Mouse (Mus musculus) midbrain, embryonic 16.5 days (tissue): Measurements from ENCODE around the gene Cpa2. TPM values are rescaled to one million over a fixed set of nuclear protein-coding genes. Genes with fewer than 3 reads are reported as not detected.

Experiments used
- ATAC-seq: fragments of 200-750 bp; cut with Nextera tagmentation; 2 replicates; pipeline ENCODE4 v1.8.0; 2017; ENCODE audit warnings: moderate TSS enrichment
- H3K27ac ChIP-seq: fragments of 300-500 bp; sonication (generic); 2 replicates; pipeline ENCODE4 v1.5.1; 2014; ENCODE audit warnings: mild to moderate bottlenecking, low read length, mixed read lengths
- H3K27me3 ChIP-seq: fragments of 300-500 bp; sonication (generic); 2 replicates; pipeline ENCODE4 v1.6.1; 2014; ENCODE audit warnings: low read depth, low read length, mixed read lengths; ENCODE audit not compliant: control insufficient read depth, insufficient read depth
- H3K36me3 ChIP-seq: fragments of 300-500 bp; sonication (generic); 2 replicates; pipeline ENCODE4 v1.6.1; 2014; ENCODE audit warnings: mild to moderate bottlenecking, low read length, moderate library complexity, mixed read lengths; ENCODE audit not compliant: control insufficient read depth, insufficient read depth
- H3K4me1 ChIP-seq: fragments of 300-500 bp; sonication (generic); 2 replicates; pipeline ENCODE4 v1.6.1; 2014; ENCODE audit warnings: mild to moderate bottlenecking, low read length, mixed read lengths; ENCODE audit not compliant: control insufficient read depth, insufficient read depth
- H3K4me2 ChIP-seq: fragments of 300-500 bp; sonication (generic); 2 replicates; pipeline ENCODE4 v1.6.1; 2014; ENCODE audit warnings: mild to moderate bottlenecking, low read length, mixed read lengths
- H3K4me3 ChIP-seq: fragments of 300-500 bp; sonication (generic); 2 replicates; pipeline ENCODE4 v1.5.1; 2014; ENCODE audit warnings: low read depth, mild to moderate bottlenecking, low read length, moderate library complexity, mixed read lengths
- H3K9ac ChIP-seq: fragments of 300-500 bp; sonication (generic); 2 replicates; pipeline ENCODE4 v1.6.1; 2014; ENCODE audit warnings: low read depth, low read length, mixed read lengths
- H3K9me3 ChIP-seq: fragments of 300-500 bp; sonication (generic); replicated peaks from 2 replicates; pipeline ENCODE4 v1.6.1; 2014; ENCODE audit warnings: mild to moderate bottlenecking, low read length, mixed read lengths; ENCODE audit not compliant: control insufficient read depth, poor library complexity, severe bottlenecking
- WGBS: fragments of 180-500 bp; shearing (Covaris S2); extraction: QIAGEN DNeasy Blood & Tissue Kit; methylation state at CpG from one replicate; pipeline ENCODE4 v1.1.7; 2014; 5-methylcytosine and 5-hydroxymethylcytosine counted together
- polyA plus RNA-seq: library from polyadenylated mRNA; unstranded; fragments of >200 nt; fragmentation: Nextera tagmentation; extraction: Ambion mirVana; gene quantifications from 2 replicates; pipeline ENCODE4 v1.2.1, GENCODE M21; 2015

The Cpa2 gene
- polyA plus RNA-seq, 1 experiment from 2014 or later, result 9.0 TPM

DNA sequence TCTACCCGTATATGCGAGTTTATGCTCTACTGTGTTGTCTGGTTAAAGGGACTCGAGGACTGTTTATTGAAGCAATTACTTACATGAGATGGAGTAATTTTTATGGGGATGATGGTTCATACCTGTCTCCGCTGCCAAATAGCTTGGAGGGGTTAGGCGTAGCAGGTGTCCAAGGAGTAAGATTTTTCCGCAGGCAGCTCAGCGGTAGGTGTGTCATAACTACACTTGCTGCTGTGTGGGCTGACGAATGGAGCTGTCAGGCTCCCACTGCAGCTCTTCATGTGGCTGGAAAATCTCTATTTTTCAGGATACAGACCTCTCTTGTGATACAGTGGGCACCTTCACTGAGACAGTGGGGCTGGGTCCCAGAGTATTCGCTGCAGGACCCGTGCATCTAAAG is 27.9 kb downstream of the Cpa2 start:
- WGBS, result 88% methylated on average over 10 of the region's 10 CpGs

DNA sequence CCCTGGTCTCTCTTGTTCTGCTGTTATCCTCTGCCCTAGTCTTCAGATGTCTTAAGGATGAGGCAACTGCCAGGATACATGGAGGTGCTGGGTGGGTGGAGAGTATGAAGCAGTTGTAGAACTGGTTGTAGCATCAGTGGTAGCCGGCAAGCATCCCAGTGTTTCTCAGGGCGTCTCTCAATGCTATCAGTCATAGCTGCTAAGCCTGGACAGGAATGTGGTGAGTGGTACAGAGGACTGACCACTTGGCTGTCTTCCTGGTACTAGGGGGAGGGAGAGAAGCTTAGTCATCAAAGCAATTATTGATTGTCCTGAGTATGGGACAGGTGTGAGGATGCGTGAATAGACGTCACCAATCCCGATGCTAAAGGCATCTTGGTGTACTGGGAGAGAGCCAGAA is 28.6 kb downstream of the Cpa2 start:
- WGBS, result 97% methylated on average over 5 of the region's 5 CpGs
- no peak overlapping the region for H3K27ac ChIP-seq

More for the DNA sequence above, 27.9 kb downstream of the Cpa2 start:
- no peak for ATAC-seq
- no peak overlapping the region for H3K4me2 ChIP-seq
- no peaks in the 10 kb centered on the region for H3K9me3 ChIP-seq
- no peak overlapping the region for H3K4me3 ChIP-seq
- H3K9ac ChIP-seq, result no peak overlapping the region
- no peak overlapping the region for H3K27ac ChIP-seq
- no peaks in the 10 kb centered on the region for H3K27me3 ChIP-seq
- peaks cover 14% of the 10 kb centered on the region for H3K4me1 ChIP-seq
- no peaks in the 10 kb centered on the region for H3K36me3 ChIP-seq

DNA sequence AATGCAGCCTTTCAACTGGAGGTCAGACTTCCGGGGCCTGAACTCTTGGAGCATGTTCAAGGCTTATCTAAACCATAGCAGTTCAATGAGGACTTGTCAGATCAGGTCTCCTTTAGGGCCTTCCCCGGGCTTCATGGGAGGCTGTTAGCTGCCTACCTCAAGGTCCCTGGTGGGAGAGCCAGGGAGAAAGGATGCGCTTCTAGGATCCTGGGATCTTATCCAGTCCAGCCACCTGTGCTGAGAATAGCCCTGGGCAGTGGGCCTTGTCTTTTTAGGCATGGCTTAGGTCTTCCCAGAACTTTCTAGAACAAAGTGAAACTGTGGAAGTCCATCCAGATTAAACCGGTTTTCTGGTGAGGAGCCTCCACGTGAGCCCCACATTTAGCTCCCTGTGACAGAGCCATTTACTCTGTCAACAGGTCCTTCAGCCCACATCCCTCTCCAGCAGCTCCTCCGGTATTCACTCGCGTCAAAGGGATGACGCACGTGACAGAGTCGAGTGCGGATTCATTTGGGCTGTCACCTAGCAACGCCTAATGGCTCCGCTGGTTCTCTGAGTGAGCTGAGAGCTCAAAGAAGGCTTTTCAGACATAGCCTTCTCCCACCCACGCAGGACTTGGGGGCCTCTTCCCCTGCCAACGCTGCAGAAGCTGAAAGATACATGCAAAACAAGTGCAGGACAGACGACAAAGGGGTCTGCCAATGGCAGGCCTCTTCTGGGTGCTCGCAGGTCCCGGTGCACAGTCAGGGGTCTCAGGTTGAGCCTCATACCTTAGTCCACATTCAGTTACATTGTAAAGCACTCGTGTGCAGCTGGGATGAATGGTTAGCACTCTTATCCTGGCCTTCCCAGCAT is 31.3 kb downstream of the Cpa2 start:
- H3K27me3 ChIP-seq, result no peaks in the 10 kb centered on the region
- H3K4me2 ChIP-seq, result peak overlapping the region; percentile 19; the same call in 1 of the 2 replicates
- no peak overlapping the region for H3K9ac ChIP-seq
- H3K4me1 ChIP-seq, result peaks cover 14% of the 10 kb centered on the region
- no peak overlapping the region for H3K4me3 ChIP-seq
- peak overlapping the region; percentile 73 for H3K27ac ChIP-seq
- WGBS, result 21% methylated on average over 20 of the region's 20 CpGs
- ATAC-seq, result peak; percentile 94
- no peaks in the 10 kb centered on the region for H3K9me3 ChIP-seq
- H3K36me3 ChIP-seq, result no peaks in the 10 kb centered on the region

More for the DNA sequence above, 28.6 kb downstream of the Cpa2 start:
- Histone ChIP-seq H3K4me3 (no peak overlapping the region), H3K4me2 (no peak overlapping the region), H3K36me3 (no peaks in the 10 kb centered on the region), H3K9me3 (no peaks in the 10 kb centered on the region), H3K4me1 (peaks cover 14% of the 10 kb centered on the region), H3K9ac (no peak overlapping the region), H3K27me3 (no peaks in the 10 kb centered on the region)
- ATAC-seq, result no peak

DNA sequence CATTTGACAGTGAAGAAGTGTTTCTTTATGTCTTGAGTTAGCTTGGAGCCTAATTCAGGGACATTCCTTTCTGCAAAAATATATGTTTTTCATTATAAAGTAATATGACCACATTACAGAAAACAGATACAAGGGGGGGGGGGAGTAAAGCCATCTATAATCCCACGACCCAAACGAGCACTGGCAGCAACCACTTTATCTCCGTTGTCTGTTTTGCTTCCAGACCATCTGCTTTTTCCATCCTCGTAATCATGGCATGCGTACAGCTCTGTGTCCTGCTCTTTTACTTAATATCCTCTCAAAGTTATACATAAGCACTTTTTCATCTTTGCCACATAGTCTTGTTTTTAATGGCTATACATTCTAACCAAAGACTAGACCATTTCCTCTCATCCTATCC is 32.0 kb downstream of the Cpa2 start:
- H3K27me3 ChIP-seq, result no peaks in the 10 kb centered on the region
- 65% methylated on average over 5 of the region's 5 CpGs for WGBS
- ATAC-seq, result no peak
- H3K9me3 ChIP-seq, result no peaks in the 10 kb centered on the region
- no peak overlapping the region for H3K9ac ChIP-seq
- H3K27ac ChIP-seq, result peak overlapping the region; percentile 73
- H3K4me3 ChIP-seq, result no peak overlapping the region
- no peak overlapping the region for H3K4me2 ChIP-seq
- H3K4me1 ChIP-seq, result peaks cover 14% of the 10 kb centered on the region
- H3K36me3 ChIP-seq, result no peaks in the 10 kb centered on the region

DNA sequence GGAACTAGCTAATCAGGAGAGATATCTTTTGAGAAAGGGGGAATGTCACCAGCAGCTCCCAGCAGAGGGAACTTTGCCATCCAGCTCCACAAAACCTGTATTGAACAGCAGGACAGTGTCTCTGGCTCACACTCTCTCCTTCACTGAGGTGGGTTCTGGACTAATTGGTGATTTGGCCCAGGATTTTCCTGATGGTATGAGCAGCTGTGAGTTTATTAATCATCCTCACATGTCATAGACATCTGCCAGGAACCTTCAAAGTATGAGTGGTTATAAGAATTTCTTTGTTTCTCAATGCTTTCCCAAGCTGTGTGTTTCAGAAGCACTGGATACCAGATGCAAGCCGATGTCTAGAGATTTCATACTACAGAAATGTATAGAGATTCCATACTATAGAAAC is 33.6 kb downstream of the Cpa2 start:
- 92% methylated on average over 1 of the region's 1 CpGs for WGBS
- Histone ChIP-seq H3K27me3 (no peaks in the 10 kb centered on the region), H3K9ac (no peak overlapping the region), H3K9me3 (no peaks in the 10 kb centered on the region), H3K4me1 (peaks cover 16% of the 10 kb centered on the region), H3K36me3 (no peaks in the 10 kb centered on the region), H3K27ac (no peak overlapping the region), H3K4me3 (no peak overlapping the region), H3K4me2 (no peak overlapping the region)
- ATAC-seq, result no peak

DNA sequence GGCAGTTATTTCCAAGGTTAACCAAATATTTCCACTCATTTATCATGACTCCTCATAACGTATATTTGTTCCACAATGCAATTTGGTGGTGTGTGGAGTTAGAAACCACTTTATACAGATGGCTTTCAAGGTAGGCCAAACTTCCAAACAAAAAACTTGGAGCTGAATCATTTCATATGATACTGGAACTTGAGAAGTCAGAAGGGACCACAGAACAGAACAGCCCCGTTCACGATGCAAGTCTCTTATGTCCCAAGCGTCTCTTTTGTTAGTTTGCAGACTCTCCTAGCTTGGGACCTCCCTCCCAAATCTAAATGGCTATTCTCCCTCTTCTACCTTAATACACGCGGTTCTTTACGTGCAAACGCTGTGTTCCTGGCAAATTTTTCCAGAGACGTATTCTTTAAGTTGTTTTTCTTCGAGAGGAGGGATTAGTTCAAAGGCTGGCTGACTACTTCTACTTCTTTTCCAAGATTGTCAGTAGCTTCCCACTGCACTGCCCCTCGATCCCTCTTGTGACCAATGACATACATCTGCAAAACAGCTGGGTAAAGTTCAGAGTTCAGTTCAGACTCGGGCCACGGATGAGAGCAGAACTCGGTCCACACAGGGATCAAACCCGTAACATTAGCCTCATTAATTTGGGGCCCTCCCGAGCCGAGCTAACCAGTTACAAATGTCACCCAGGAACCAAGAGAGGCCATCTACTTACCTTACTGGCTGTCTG is 35.3 kb downstream of the Cpa2 start:
- peaks cover 26% of the 10 kb centered on the region for H3K4me1 ChIP-seq
- no peak overlapping the region for H3K4me2 ChIP-seq
- no peak for ATAC-seq
- H3K27me3 ChIP-seq, result no peaks in the 10 kb centered on the region
- no peak overlapping the region for H3K27ac ChIP-seq
- H3K9me3 ChIP-seq, result no peaks in the 10 kb centered on the region
- H3K4me3 ChIP-seq, result no peak overlapping the region
- no peaks in the 10 kb centered on the region for H3K36me3 ChIP-seq
- 78% methylated on average over 17 of the region's 17 CpGs for WGBS
- H3K9ac ChIP-seq, result no peak overlapping the region

DNA sequence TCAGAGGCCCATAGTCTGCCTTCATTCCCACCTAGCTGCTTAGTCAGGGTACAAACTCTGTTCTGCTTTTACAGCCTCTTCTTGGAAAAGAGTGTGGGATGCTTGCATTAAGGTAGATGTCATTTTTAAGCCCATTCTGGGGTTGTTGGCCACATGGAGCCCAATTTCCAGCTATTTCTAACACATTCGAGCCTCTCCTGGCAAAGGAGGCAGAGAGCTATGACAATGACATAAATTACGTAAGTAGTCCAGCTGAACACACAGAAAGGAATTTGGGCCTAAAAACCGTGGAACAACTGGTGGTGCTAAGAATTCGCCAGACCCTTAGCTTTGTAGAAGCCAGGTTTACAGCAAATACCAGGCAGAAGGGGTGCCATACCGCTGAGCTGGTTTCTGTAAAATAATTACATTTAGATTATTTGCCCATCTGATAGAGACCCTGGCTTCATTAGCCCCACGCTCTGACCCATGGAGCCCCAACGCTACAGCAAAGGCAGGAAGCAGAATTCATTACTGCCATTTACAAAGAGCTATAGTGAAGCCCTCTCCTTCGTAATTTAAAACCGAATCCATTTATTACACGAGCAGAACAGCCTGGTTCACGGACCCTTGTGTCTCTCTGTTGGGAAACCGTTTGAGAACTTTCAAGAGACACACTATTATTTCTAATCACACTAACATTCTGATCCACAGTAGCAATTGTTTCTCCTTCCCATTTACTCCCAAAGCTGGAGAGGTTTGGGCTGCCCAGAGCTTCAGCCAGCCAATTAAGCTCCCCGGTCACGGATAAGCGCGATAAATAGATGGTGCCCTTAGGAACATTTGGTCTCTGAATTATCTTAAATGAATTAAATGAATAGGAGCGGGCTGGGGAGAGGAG is 38.8 kb downstream of the Cpa2 start:
- Histone ChIP-seq H3K36me3 (no peaks in the 10 kb centered on the region), H3K9me3 (no peaks in the 10 kb centered on the region), H3K27ac (peak overlapping the region; percentile 69), H3K4me3 (no peak overlapping the region), H3K27me3 (no peaks in the 10 kb centered on the region), H3K4me1 (peaks cover 12% of the 10 kb centered on the region; the same call in 1 of the 2 replicates), H3K4me2 (no peak overlapping the region), H3K9ac (no peak overlapping the region)
- WGBS, result 28% methylated on average over 17 of the region's 17 CpGs
- ATAC-seq, result peak; percentile 39; the same call in 1 of the 2 replicates

DNA sequence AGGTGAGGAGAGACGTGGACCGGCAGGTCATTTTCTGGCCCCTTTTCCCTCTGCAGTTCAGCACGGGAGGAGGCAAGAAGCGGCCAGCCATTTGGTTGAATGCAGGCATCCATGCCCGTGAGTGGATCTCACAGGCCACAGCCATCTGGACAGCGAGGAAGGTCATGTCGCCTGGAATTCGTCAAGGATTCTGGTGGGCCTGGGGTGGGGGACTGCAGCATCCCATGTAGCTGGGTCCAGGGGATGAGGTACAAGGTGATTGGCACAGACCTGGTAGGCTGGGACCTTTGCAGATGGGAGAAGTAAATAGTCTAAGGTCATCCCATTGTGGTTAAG is 39.4 kb downstream of the Cpa2 start:
- Histone ChIP-seq H3K9me3 (no peaks in the 10 kb centered on the region), H3K4me1 (peaks cover 12% of the 10 kb centered on the region; the same call in 1 of the 2 replicates), H3K4me3 (no peak overlapping the region), H3K9ac (no peak overlapping the region), H3K27ac (peak overlapping the region; percentile 69), H3K4me2 (no peak overlapping the region), H3K27me3 (no peaks in the 10 kb centered on the region), H3K36me3 (no peaks in the 10 kb centered on the region)
- peak; percentile 36; the same call in 1 of the 2 replicates for ATAC-seq
- 27% methylated on average over 8 of the region's 8 CpGs for WGBS
